Mouse (Mus musculus): Measurements from ENCODE around the gene Ago3.

Gene Ago3

GRCm38 (mm10) chr4:126309922-126310309 is 119.4 kb downstream of the Ago3 start:
- DNase-seq (ENCODE audit: low spot score): peak; percentile 75

- DNase-seq (ENCODE audit: low spot score): no peak
Measured at GRCm38 (mm10) chr4:126309211-126309921, 120.0 kb downstream of the Ago3 start.

- no peak for DNase-seq (ENCODE audit: low spot score)
Measured at GRCm38 (mm10) chr4:126306827-126307226, 122.5 kb downstream of the Ago3 start.

GRCm38 (mm10) chr4:126306058-126306457 is 123.3 kb downstream of the Ago3 start:
- DNase-seq (ENCODE audit: low spot score): no peak

GRCm38 (mm10) chr4:126305428-126305827 is 123.9 kb downstream of the Ago3 start:
- DNase-seq (ENCODE audit: low spot score): no peak

- no peak for DNase-seq (ENCODE audit: low spot score)
Measured at GRCm38 (mm10) chr4:126303877-126304276, 125.5 kb downstream of the Ago3 start.

- no peak for DNase-seq (ENCODE audit: low spot score)
Measured at GRCm38 (mm10) chr4:126301584-126302309, 127.6 kb downstream of the Ago3 start.

- no peak for DNase-seq (ENCODE audit: low spot score)
Measured at GRCm38 (mm10) chr4:126300916-126301583, 128.3 kb downstream of the Ago3 start.

GRCm38 (mm10) chr4:126296617-126297101 is 132.7 kb downstream of the Ago3 start:
- no peak for DNase-seq (ENCODE audit: low spot score)

- DNase-seq (ENCODE audit: low spot score): no peak
Measured at GRCm38 (mm10) chr4:126295937-126296336, 133.4 kb downstream of the Ago3 start.

- DNase-seq (ENCODE audit: low spot score): no peak
Measured at GRCm38 (mm10) chr4:126295152-126295551, 134.2 kb downstream of the Ago3 start.

GRCm38 (mm10) chr4:126291196-126291595 is 138.2 kb downstream of the Ago3 start:
- DNase-seq (ENCODE audit: low spot score): no peak

GRCm38 (mm10) chr4:126290314-126290713 is 139.0 kb downstream of the Ago3 start:
- DNase-seq (ENCODE audit: low spot score): no peak

GRCm38 (mm10) chr4:126288085-126288666 is 141.2 kb downstream of the Ago3 start:
- DNase-seq (ENCODE audit: low spot score): no peak

GRCm38 (mm10) chr4:126287302-126287995 is 141.9 kb downstream of the Ago3 start:
- DNase-seq (ENCODE audit: low spot score): no peak

GRCm38 (mm10) chr4:126286492-126286891 is 142.9 kb downstream of the Ago3 start, which contains the start of gene Col8a2:
Col8a2 (plus strand) TSS chr4:126286793.
- DNase-seq (ENCODE audit: low spot score): no peak

GRCm38 (mm10) chr4:126283582-126283981 is 145.8 kb downstream of the Ago3 start:
- no peak for DNase-seq (ENCODE audit: low spot score)

GRCm38 (mm10) chr4:126281706-126282105 is 147.7 kb downstream of the Ago3 start:
- DNase-seq (ENCODE audit: low spot score): no peak

All from left cerebral cortex, adult 11 months (tissue).